Mouse (Mus musculus) thymus, adult 2 months (tissue): ENCODE data around the gene Tmem89.

ENCODE experiments used
- CTCF ChIP-seq: fragments of 200-500 bp; IDR thresholded peaks from 2 replicates; pipeline ENCODE4 v1.5.1; 2012; ENCODE audit warnings: mild to moderate bottlenecking, control low read depth, low read length, moderate library complexity, borderline replicate concordance; ENCODE audit not compliant: control insufficient read depth, poor library complexity, insufficient read depth; ENCODE audit errors: extremely low read depth
- POLR2A ChIP-seq: fragments of 200-500 bp; IDR thresholded peaks from 2 replicates; pipeline ENCODE4 v1.6.1; 2012; ENCODE audit warnings: mild to moderate bottlenecking, low read length, control low read depth, moderate library complexity; ENCODE audit not compliant: control insufficient read depth, poor library complexity, insufficient read depth; ENCODE audit errors: extremely low read depth

- TF ChIP-seq POLR2A (no peak), CTCF (no peak)
Measured at GRCm38 (mm10) chr9:108964338-108964737, 49.9 kb downstream of the Tmem89 start.
